Mouse (Mus musculus) kidney, embryonic 14.5 days (tissue): ENCODE data around the gene Cyp11a1. TPM values are rescaled to one million over a fixed set of nuclear protein-coding genes. Genes with fewer than 3 reads are reported as not detected.

Experiments used
- ATAC-seq: fragments of 200-750 bp; cut with Nextera tagmentation; 2 replicates; pipeline ENCODE4 v1.8.0; 2017; ENCODE audit warnings: moderate number of reproducible peaks, mild to moderate bottlenecking, moderate TSS enrichment, moderate library complexity; ENCODE audit not compliant: low FRiP score, low TSS enrichment
- H3K27ac ChIP-seq: fragments of 300-500 bp; sonication (generic); 2 replicates; pipeline ENCODE4 v1.5.1; 2014; ENCODE audit warnings: low read depth, mild to moderate bottlenecking, low read length, moderate library complexity, mixed read lengths
- H3K27me3 ChIP-seq: fragments of 300-500 bp; sonication (generic); 2 replicates; pipeline ENCODE4 v1.6.1; 2014; ENCODE audit warnings: mild to moderate bottlenecking, low read length; ENCODE audit not compliant: control insufficient read depth, insufficient read depth
- H3K36me3 ChIP-seq: fragments of 300-500 bp; sonication (generic); 2 replicates; pipeline ENCODE4 v1.6.1; 2014; ENCODE audit warnings: low read length, mixed read lengths; ENCODE audit not compliant: control insufficient read depth, insufficient read depth
- H3K4me1 ChIP-seq: fragments of 300-500 bp; sonication (generic); 2 replicates; pipeline ENCODE4 v1.6.1; 2014; ENCODE audit warnings: low read length, mixed read lengths; ENCODE audit not compliant: control insufficient read depth, insufficient read depth
- H3K4me2 ChIP-seq: fragments of 300-500 bp; sonication (generic); replicated peaks from 2 replicates; pipeline ENCODE4 v1.6.1; 2014; ENCODE audit warnings: low read depth, mild to moderate bottlenecking, low read length
- H3K4me3 ChIP-seq: fragments of 300-500 bp; sonication (generic); 2 replicates; pipeline ENCODE4 v1.5.1; 2014; ENCODE audit warnings: mild to moderate bottlenecking, low read length
- H3K9ac ChIP-seq: fragments of 300-500 bp; sonication (generic); 2 replicates; pipeline ENCODE4 v1.6.1; 2014; ENCODE audit warnings: low read depth, mild to moderate bottlenecking, low read length, moderate library complexity
- H3K9me3 ChIP-seq: fragments of 300-500 bp; sonication (generic); 2 replicates; pipeline ENCODE4 v1.6.1; 2016; ENCODE audit warnings: low read length; ENCODE audit not compliant: control insufficient read depth
- WGBS: fragments of 180-500 bp; shearing (Covaris S2); extraction: QIAGEN DNeasy Blood & Tissue Kit; methylation state at CpG from one replicate; pipeline ENCODE4 v1.1.7; 2014; 5-methylcytosine and 5-hydroxymethylcytosine counted together
- polyA plus RNA-seq: library from polyadenylated mRNA; unstranded; fragments of >200 nt; fragmentation: Nextera tagmentation; extraction: Ambion mirVana; gene quantifications from 2 replicates; pipeline ENCODE4 v1.2.1, GENCODE M21; 2014

Cyp11a1 gene
- polyA plus RNA-seq, 1 experiment from 2014 or later: 0.87 TPM

DNA sequence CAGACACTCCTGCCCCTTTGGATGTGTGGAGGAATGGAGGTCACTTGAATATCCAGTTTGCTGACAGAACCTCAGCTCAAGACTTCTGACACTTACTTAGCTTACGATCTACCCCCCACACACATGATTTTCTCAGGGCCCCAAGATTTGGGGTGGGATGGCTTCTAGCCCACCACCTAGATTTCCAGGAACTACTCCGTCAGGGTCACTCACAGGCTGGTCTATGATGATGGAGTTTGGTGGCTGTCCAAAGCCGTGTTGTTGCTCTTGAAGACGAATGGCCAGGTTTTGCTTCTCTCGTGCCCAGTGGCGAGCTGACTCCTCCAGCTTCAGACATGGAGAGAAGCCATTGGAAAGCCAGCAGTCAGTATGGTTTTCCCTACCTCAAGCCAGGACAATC lies 23.4 kb downstream of the Cyp11a1 start:
- WGBS: 80% methylated on average over 6 of the region's 6 CpGs
- H3K4me2 ChIP-seq: no peak overlapping the region
- no peaks in the 10 kb centered on the region for H3K4me1 ChIP-seq
- no peak for ATAC-seq
- H3K27ac ChIP-seq: no peak overlapping the region
- H3K9me3 ChIP-seq: no peaks in the 10 kb centered on the region
- H3K27me3 ChIP-seq: no peaks in the 10 kb centered on the region
- no peak overlapping the region for H3K9ac ChIP-seq
- no peaks in the 10 kb centered on the region for H3K36me3 ChIP-seq
- H3K4me3 ChIP-seq: no peak overlapping the region

DNA sequence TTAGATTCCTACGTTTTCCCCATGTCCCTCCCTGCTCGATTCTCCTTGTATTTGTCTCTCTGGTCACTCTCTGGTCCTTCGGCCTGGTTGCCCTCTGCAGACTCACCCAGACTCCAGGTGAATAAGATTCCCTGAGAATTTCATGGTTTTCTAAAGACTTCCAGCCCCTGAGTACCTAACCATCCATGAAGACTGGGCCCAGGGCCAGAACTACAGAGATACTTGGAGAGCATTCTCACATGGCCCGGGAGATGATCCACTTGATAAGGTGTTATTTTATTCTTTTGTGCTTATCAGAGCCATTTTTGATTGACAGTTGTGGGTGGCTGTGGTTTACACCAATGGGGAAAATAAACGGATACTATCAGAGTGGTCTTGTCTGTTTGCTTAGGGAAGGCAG lies 25.7 kb downstream of the Cyp11a1 start:
- Histone ChIP-seq H3K9me3 (no peaks in the 10 kb centered on the region), H3K27me3 (no peaks in the 10 kb centered on the region), H3K27ac (no peak overlapping the region), H3K4me1 (no peaks in the 10 kb centered on the region), H3K4me2 (no peak overlapping the region), H3K9ac (no peak overlapping the region), H3K4me3 (no peak overlapping the region), H3K36me3 (no peaks in the 10 kb centered on the region)
- ATAC-seq: no peak
- 82% methylated on average over 5 of the region's 5 CpGs for WGBS

DNA sequence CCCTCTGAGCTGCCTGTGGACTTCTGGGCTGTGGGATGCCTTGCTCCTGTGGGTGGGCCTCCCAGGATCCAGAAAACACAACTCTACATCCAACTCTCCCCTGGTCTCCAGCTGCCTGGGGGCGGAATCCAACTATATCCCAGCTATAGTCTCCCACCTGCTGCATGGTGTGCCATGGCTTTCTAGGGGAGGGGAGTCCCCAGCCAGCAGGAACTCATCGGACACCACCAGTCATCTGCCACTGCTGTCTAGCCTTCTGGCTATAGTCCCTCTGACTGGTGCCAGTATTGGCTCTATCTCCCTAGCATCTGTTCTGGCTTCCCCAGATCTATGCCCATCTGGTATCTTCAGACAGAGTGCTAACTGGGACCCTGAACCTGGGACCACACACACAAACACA lies 29.3 kb downstream of the Cyp11a1 start:
- H3K27me3 ChIP-seq: no peaks in the 10 kb centered on the region
- no peaks in the 10 kb centered on the region for H3K4me1 ChIP-seq
- H3K36me3 ChIP-seq: no peaks in the 10 kb centered on the region
- H3K9me3 ChIP-seq: no peaks in the 10 kb centered on the region
- H3K4me2 ChIP-seq: no peak overlapping the region
- ATAC-seq: no peak
- H3K4me3 ChIP-seq: no peak overlapping the region
- H3K9ac ChIP-seq: no peak overlapping the region
- no peak overlapping the region for H3K27ac ChIP-seq
- WGBS: 70% methylated on average over 2 of the region's 2 CpGs

DNA sequence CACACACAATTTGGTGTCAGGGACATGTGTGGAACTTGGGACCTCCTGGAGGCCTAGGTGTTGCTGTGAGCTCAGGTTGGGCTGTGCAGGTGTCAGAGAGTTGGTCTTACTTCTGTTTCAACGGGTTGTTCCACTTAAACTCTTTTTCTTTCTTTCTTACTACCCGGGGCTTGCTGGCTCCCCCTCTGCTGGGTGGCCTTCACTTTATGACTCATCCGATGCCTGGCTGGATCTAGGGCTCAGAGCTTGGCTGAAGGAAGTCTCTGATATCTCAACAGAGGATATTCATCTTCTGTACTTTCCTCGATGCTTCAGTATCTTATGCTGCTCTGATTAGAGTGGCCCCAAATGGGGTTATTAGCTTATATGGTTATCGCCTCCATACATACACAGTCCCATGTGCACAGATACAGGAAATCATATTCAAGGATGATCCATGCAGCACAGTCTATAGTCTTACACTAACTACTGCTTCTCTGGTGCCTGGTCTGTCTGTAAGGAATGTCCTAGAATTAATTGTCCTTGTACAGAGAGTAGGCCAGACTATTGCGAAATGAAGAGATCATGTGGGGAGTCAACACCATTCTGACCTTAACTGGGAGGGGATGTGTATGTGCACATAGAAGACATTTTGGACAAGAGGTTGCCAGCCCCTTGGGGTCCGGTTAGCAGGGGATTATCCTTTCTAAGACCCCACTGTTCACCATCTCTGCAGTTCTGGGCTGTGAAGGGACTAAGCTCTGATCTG lies 29.9 kb downstream of the Cyp11a1 start:
- no peaks in the 10 kb centered on the region for H3K36me3 ChIP-seq
- H3K27ac ChIP-seq: no peak overlapping the region
- no peaks in the 10 kb centered on the region for H3K4me1 ChIP-seq
- H3K4me2 ChIP-seq: no peak overlapping the region
- no peaks in the 10 kb centered on the region for H3K27me3 ChIP-seq
- no peak overlapping the region for H3K9ac ChIP-seq
- no peak overlapping the region for H3K4me3 ChIP-seq
- no peak for ATAC-seq
- WGBS: 69% methylated on average over 7 of the region's 7 CpGs
- no peaks in the 10 kb centered on the region for H3K9me3 ChIP-seq

DNA sequence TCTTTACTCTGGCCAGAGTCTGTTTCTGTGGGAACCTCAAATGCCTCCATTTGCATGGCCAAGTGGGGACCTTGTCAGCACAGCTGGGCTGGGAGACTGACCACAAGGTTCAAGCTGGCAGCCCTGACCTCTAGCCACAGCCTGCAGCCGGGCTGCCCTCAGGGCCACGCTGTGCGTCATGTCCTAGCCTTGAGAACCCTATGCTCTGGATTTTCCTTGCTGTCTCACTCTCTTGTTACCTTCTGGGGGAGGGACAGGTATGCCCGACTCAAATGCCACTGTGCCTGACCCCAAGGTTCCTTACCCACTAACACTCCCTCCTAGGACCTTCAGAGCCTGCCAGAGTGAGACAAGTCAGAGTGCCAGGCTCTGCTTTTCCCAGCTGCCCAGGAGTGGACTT lies 30.8 kb downstream of the Cyp11a1 start:
- Histone ChIP-seq H3K36me3 (no peaks in the 10 kb centered on the region), H3K4me3 (no peak overlapping the region), H3K9me3 (no peaks in the 10 kb centered on the region), H3K27me3 (no peaks in the 10 kb centered on the region), H3K9ac (no peak overlapping the region), H3K4me1 (peaks cover 4% of the 10 kb centered on the region), H3K27ac (no peak overlapping the region), H3K4me2 (no peak overlapping the region)
- no peak for ATAC-seq
- WGBS: 67% methylated on average over 4 of the region's 4 CpGs

DNA sequence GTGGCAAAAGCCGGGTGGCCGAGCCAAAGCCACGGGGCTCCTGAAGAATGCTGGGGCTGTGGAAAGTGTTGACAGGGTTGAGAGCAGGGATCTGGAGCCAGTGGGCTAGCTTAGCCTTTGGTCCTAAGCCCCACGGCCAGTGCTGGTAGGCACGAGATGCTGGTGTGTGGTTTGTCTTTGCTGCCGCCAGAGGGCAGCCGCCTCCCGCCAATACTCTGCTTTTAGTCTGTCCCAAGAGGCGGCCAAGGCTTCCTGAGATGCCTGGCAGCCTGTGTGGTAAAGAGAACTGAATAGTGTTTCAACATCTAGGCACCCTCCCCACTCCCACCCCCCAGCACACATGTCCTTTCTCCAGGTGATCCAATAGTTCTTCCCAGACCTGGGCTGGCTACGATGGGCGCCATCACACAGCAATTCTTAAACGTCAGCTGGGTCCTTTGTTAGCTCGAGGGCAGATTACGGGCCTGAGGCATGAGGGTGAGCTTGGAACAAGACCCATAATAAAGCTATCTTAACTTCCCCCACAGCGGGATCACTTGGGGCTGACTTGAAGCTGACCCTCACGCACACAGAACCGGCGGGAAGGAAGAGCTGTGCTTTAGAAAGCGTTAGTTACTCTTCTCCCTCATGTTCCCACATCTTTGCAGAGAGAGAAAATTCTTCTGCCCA lies 32.4 kb downstream of the Cyp11a1 start:
- H3K4me1 ChIP-seq: peaks cover 12% of the 10 kb centered on the region
- peak; percentile 75 for ATAC-seq
- 25% methylated on average over 19 of the region's 19 CpGs for WGBS
- no peak overlapping the region for H3K9ac ChIP-seq
- H3K27me3 ChIP-seq: no peaks in the 10 kb centered on the region
- H3K4me2 ChIP-seq: no peak overlapping the region
- H3K9me3 ChIP-seq: no peaks in the 10 kb centered on the region
- H3K4me3 ChIP-seq: no peak overlapping the region
- H3K36me3 ChIP-seq: no peaks in the 10 kb centered on the region
- H3K27ac ChIP-seq: no peak overlapping the region

DNA sequence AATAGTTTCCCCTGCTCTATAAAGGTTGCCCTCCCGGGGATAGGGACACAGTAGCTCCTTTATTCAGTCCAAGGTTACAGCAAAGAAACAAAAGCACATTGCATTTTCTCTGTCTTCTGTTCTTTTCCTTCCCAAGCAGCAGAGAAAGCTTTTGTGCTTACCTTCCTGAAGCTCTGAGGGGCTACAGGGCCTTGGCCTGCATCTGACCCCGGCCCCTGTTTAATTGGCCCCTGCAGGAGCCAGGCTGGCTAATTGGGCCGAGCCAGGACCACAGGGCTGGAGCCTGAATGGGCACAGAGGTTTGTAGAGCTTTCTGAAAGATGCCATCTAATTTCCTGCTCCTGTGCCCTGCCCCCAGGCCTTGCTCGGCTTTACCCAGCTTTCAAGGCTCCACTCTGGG lies 34.8 kb downstream of the Cyp11a1 start:
- no peak for ATAC-seq
- no peak overlapping the region for H3K27ac ChIP-seq
- H3K9ac ChIP-seq: no peak overlapping the region
- H3K27me3 ChIP-seq: no peaks in the 10 kb centered on the region
- no peaks in the 10 kb centered on the region for H3K36me3 ChIP-seq
- peaks cover 12% of the 10 kb centered on the region for H3K4me1 ChIP-seq
- WGBS: 49% methylated on average over 4 of the region's 4 CpGs
- no peak overlapping the region for H3K4me2 ChIP-seq
- no peak overlapping the region for H3K4me3 ChIP-seq
- H3K9me3 ChIP-seq: no peaks in the 10 kb centered on the region

DNA sequence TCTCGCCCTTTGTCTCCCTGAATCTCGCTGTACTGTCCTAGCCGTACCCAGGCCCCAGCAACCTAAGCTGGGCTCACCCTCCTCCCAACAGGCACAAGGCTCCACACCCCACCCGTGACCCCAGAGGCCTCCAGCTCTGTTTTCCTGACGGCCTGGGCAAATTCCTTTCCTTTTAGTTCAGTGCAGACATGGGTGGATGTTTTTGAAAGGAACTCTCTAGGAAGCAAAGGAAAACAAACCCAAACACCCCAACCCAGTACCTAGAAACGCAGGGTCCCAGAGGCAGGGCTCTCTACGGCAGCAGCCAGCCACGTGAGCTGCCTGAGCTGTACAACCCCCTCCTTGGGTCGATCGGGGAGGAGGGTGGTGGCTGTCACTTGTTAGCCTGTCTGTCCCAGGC lies 36.2 kb downstream of the Cyp11a1 start:
- Histone ChIP-seq H3K9ac (no peak overlapping the region), H3K36me3 (no peaks in the 10 kb centered on the region), H3K27me3 (no peaks in the 10 kb centered on the region), H3K4me2 (no peak overlapping the region), H3K4me1 (peaks cover 12% of the 10 kb centered on the region), H3K27ac (no peak overlapping the region), H3K4me3 (no peak overlapping the region), H3K9me3 (no peaks in the 10 kb centered on the region)
- 16% methylated on average over 10 of the region's 10 CpGs for WGBS
- ATAC-seq: no peak

DNA sequence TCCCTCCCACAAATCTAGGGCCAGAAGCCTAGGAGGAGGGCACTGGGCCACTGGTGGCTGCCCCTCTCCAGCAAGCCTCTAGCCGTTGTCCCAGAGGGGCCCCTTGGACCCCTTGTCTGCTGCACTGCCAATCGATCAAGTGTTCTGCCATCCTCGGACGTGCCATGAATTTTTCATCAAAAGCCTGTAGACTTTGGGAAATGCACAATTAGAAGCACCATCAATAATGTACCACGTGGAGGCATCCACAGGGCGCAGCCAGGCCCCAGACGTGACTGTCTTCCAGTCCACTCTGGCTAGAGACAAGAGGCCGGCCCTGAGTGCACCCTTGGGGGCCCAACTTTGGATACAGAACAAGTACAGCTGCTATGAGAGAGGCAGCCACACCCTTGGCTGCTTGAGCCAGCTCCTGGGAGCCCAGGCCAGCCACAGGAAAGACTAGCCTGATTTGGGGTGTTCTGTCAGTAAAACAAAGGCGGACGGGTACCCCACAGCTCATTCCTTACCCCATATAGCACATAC lies 37.3 kb downstream of the Cyp11a1 start:
- no peak overlapping the region for H3K27ac ChIP-seq
- ATAC-seq: no peak
- H3K9ac ChIP-seq: no peak overlapping the region
- no peak overlapping the region for H3K4me2 ChIP-seq
- no peaks in the 10 kb centered on the region for H3K27me3 ChIP-seq
- H3K9me3 ChIP-seq: no peaks in the 10 kb centered on the region
- H3K4me3 ChIP-seq: no peak overlapping the region
- 87% methylated on average over 10 of the region's 10 CpGs for WGBS
- H3K36me3 ChIP-seq: no peaks in the 10 kb centered on the region
- peaks cover 15% of the 10 kb centered on the region for H3K4me1 ChIP-seq
